Mouse (Mus musculus): ENCODE measurements around the gene Kmo.

Kmo gene

GRCm38 (mm10) chr1:175619814-175620431, at the start of gene Kmo:
TSS of gene Kmo (plus strand) at chr1:175620381.
- DNase-seq (ENCODE audit: low read depth, low spot score), result no peak

DNA sequence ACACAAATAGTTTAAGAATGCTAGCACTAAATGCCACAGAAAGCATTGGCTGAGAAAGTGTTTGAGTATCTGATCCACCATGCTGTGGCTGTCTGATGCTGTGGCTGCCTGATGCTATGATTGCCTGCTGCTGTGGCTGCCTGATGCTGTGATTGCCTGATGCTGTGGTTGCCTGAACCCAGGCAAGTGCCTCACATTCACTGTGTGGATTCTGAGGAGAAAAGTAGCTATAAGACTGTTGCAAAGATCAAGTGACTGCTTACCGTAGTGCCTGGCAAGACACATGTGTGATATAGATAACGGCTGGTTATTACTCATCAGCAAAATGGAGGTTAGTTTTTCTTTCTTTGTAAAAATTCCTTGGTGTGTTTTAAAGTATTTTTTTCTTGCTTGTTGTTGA, 46.1 kb upstream of the Kmo start:
- DNase-seq (ENCODE audit: low read depth, low spot score), result no peak

DNA sequence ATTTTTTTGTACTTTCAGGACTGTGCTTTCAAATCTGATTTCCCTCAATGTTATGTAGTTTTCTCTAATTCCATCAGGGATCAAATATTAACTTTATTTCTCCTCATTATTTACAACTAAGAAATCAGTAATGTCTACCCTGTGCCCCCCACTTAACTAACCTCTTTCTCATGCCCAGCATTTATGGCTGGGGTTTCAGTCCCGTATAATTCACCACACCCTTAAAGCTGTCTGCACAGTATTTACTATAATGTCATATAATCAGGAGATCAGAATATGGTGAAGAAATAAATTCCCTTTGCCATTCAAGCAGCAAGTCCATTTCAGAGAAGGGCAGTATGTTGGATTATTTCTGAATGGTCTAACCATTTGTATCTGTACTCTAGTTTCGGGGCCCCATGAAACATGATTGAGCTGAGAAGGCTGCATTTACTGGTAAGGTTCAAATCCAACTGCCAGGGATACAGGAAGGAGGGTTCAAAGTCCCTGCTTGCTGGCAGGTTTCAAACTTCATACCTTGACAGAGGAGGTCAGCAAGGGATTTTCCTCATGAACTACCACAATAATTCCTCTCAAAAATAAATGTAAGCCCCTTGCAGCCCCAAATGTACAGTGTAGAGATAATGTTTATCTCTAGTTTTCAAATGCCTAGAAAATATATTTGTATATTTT, 41.6 kb upstream of the Kmo start:
- no peak for DNase-seq (ENCODE audit: low read depth, low spot score)

GRCm38 (mm10) chr1:175579598-175580235, 40.5 kb upstream of the Kmo start:
- no peak for DNase-seq (ENCODE audit: low read depth, low spot score)

- no peak for DNase-seq (ENCODE audit: low read depth, low spot score)
Observed at GRCm38 (mm10) chr1:175580346-175580745, 39.8 kb upstream of the Kmo start.

DNA sequence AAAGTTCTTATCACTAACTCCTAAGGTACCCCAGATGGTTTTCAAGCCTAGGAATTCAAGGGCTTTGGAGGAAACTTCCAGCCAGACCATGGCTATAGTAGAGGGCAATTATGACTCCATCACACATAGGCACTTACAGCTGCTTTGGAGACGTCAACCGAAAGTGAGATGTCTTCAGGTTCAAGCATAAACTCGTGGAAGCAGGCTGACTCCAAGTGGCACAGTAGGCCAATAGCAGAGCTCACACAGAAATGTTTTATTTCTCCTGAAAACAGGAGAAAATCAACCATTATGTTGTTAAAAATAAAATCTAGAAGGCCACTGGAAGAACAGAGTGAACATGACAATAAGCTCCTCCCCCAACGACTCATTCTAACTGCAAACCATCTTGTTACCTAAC, 37.4 kb upstream of the Kmo start:
- no peak for DNase-seq (ENCODE audit: low read depth, low spot score)

DNA sequence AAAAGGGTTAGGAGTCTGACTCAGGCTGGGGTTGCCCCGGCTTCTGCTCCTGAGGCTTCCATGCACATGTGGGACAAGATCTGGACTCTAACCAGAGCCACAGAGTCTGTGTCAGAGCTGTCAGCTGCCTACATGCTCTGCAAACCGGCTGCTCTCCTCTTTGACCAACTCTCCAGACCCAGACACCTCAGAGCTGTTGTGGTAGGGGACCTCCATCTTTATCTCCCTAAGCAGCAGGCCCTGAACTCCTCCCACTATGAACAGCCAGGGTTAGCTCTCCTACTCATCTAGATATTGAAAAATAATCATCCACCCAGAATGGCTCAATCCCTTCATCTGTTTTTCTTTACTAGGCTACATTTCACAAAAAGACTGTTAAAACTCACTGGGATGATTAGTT, 34.9 kb upstream of the Kmo start:
- no peak for DNase-seq (ENCODE audit: low read depth, low spot score)

GRCm38 (mm10) chr1:175586656-175587055, 33.5 kb upstream of the Kmo start:
- peak; percentile 4 for DNase-seq (ENCODE audit: low read depth, low spot score)

DNA sequence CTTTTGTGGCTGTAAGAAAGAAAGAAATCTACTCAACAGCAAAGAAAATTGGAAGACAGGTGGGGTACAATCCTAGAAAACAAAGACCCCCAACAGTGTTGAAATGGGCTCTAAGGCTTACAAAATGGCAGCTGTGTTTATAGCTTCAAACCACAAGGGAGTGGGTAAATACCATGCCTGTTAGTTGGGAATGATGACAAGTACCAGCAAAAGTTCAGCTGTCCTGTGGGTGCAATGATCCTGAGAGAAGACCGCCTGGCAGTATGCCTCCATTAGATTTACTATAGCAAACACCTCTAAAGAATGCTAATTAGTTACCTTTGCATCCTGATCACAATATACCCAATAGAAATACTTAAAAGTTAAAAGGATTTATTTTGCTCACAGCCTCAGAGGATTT, 27.3 kb upstream of the Kmo start:
- no peak for DNase-seq (ENCODE audit: low read depth, low spot score)

DNA sequence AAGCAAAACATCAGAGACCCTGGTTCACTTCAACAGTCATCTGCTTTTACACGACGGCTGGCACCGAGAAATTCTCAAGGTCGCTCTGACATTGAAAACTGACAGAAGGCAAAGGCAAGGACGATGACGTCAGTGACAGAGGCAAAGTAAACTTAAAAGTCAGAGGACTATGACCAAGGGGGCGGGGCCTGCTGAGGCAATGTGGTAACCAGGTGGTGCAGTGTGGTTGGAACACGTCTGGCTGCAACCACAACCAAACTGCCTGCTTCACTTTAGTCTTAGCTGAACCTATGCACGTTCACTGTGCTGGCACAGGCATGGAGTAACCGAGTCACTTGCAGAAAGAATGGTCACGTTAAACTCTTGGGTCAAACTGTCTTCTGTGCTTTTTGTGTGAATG, 17.9 kb upstream of the Kmo start:
- DNase-seq (ENCODE audit: low read depth, low spot score), result no peak

DNA sequence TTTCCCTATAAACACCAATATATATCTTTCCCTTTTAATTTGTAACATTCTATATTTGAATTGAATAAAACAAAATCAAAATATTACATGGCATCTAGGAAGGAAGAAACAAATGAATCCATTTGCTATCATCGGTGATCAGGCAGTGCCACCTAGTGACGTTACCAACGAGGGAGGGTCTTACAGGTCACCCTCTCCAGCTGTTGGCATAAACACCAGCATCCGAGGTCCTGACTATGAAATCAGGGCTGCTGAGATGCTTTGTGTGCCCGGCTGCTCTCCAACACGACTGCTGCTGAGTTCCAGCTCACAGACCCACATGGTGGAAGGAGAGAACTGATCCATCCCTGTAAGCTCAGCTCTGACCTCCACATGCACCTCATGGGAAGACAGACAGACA, 16.8 kb upstream of the Kmo start:
- DNase-seq (ENCODE audit: low read depth, low spot score), result no peak

DNA sequence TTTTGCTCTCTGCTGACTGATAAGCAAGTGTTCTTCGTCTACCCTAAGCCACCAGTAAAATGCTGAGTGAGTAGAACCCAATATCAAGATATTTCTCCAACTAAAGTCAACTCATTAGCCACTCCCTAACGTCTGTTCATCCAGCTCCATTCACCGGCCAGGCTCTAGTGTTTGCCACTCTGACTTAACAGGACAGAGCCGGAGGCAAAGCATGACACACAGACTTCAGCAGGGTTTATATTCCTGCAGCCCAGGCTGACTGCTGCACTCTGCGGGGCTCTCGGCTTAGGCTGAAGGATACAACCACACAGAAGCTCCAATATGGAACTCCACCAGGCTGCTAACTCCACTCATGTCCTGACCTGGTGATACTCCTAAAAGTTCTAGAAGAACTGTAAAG, 12.9 kb upstream of the Kmo start:
- no peak for DNase-seq (ENCODE audit: low read depth, low spot score)

DNA sequence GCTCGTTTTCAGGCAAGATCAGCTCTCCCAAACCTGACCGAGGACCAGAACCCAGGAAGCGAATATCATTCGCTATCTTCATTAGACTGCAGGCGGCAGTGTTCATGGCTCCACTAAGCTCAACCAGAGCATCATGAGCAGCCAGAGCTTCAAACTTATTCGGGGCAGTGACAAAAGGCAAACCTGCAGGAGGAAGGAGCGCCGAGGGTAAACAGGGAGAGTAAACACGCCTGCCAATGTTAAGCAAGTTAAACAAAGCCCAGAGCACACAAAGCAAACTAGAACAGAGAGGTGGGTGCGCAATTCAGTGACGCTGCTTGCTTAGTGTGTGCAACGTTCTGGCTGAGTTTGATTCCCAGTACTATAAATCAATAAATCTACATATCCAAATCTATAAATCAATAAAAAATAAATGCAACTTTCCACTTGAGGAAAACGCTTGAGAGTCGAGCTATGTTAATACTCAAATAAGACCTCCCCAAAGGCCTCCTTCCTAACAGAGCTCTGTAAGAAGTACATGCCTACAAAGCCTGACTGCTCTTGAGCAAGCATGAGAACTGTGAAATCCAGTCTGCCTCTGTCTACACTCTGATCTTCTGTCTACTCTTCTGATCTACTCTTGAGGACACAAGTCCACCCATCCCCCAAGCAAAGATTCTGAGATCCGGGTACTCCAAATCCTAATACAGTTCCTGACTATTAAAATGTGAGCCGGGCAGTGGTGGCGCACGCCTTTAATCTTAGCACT, 12.2 kb upstream of the Kmo start:
- no peak for DNase-seq (ENCODE audit: low read depth, low spot score)

DNA sequence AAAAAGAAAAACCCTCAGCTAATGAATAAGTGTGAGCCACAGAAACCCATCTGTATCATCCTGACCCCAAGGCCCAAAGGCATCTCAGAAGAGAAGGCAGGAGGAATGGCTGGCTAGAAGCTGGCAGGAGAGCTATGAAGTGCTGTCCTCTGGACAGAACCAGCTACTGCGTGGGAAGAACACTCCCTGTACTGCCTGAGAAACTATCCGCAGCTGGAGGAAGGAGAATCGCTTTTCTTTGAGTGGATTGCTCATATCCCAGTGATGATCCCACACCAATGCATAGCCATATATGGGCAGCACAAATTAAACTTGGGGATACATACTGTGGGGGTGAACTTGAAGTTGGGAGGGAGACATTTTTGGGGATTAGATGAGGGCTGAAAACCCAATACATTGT, 11.5 kb upstream of the Kmo start:
- DNase-seq (ENCODE audit: low read depth, low spot score), result no peak

- no peak for DNase-seq (ENCODE audit: low read depth, low spot score)
Observed at GRCm38 (mm10) chr1:175614992-175615391, 5.2 kb upstream of the Kmo start.

- no peak for DNase-seq (ENCODE audit: low read depth, low spot score)
Observed at GRCm38 (mm10) chr1:175623656-175624055, 3.5 kb downstream of the Kmo start.

DNA sequence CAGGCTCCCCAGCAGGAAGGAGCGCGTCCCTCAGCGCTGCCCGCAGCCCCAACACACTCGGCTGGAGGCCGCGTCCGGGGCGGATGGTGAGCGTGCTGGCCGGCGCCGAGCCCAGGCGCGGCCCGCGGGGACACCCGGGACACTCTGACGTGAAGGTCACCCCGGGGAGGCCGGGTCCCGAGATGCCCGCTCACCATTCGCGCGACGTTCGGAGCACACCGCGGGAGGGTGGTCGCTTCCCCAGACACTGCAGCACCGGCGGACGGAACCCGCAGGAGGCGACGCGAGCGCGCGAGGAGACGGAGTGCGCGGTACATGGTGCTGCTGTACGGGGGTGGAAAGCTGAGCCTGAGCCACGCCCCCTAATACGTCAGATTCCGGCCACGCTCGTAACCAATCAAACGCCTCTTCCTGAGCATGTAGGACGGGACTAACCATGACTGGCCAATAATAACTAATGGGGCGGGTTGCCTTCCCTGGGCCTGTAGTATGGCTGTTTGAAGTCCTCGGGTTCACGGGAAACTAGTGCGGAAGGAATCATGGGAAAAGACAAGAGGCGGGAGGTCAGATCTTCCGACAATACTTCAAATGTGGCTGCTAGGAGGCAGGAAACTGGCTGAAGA, 5.2 kb downstream of the Kmo start, which contains the start of gene Fh1:
TSS of gene Fh1 (minus strand) at position 379 of the 623 bp plus-strand sequence.
- peak; percentile 99 for DNase-seq (ENCODE audit: low read depth, low spot score)

DNA sequence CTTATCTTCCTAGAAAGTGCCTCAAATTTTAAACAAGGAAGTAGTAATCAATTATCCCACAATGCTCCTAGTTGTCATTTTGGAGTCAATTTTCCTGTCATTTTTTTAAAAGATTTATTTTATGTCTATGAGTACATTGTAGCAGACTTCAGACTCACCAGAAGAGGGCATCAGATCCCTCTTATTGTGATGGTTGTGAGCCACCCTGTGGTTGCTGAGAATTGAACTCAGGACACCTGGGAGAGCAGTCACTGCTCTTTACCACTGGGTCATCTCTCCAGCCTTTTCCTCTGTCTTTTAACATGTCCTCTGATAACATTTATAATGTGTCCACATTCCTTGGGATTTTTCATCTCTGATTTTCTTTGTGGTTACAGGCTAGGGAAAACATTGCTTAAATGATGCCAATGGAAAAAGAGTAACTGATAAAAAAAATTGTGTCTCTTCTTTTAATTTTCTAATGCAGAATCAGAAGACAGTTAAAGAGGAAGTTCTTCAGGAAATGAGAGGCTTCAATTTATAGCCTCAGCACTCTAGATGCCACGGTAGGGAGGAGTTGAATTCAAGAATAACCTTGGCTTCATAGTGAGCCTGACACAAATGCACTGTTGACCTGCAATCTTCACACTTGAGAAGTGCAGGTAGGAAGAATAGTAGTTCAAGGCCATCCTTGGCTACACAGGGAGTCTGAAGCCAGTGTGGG, 6.0 kb downstream of the Kmo start:
- DNase-seq (ENCODE audit: low read depth, low spot score), result peak; percentile 81

DNA sequence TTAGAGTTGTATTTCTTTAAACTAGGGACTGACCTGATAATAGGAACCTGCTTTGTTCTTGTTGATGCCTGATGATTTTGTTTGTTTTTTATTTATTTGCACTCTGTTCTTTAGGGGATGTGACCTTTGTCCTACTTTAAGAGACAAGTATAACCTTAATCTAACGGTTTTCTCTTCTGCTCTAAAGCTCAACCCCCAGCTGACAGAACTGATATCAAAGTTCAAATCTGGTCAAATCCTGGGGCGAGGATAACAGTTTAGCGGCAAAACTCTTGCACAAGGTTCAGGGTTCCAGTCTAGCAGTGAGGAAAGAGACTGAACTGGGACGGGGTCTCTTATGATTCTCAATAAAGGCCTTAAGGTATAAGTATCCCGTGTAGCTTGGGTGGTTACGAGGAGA, 9.1 kb downstream of the Kmo start:
- no peak for DNase-seq (ENCODE audit: low read depth, low spot score)

- no peak for DNase-seq (ENCODE audit: low read depth, low spot score)
Observed at GRCm38 (mm10) chr1:175630345-175630744, 10.2 kb downstream of the Kmo start.

GRCm38 (mm10) chr1:175631080-175631479, 10.9 kb downstream of the Kmo start:
- DNase-seq (ENCODE audit: low read depth, low spot score), result no peak

Data from 3T3-L1 (cell line).